Mouse (Mus musculus) bone marrow macrophage, adult 2 months (primary cell): ENCODE results near the gene Gm5141.
"Not testable (repeated sequence)": the region's sequence is repeated elsewhere in the genome, so short reads cannot be mapped to it uniquely, and the experiment has no call there.

Experiments used
- CTCF ChIP-seq: IDR thresholded peaks from 2 replicates; pipeline ENCODE4 v1.5.1; 2012; ENCODE audit warnings: low read depth, mild to moderate bottlenecking, low read length, moderate library complexity
- POLR2A ChIP-seq: IDR thresholded peaks from 2 replicates; pipeline ENCODE4 v1.6.1; 2012; ENCODE audit warnings: mild to moderate bottlenecking, low read depth, low read length, borderline replicate concordance

- not testable (repeated sequence) for TF ChIP-seq CTCF, POLR2A
These were observed 506 bp upstream of the Gm5141 start for GRCm38 (mm10) chr13:62786135-62786493.
